10 mouse cellular contexts compared by ENCODE assay signal in the genomic region with DNA sequence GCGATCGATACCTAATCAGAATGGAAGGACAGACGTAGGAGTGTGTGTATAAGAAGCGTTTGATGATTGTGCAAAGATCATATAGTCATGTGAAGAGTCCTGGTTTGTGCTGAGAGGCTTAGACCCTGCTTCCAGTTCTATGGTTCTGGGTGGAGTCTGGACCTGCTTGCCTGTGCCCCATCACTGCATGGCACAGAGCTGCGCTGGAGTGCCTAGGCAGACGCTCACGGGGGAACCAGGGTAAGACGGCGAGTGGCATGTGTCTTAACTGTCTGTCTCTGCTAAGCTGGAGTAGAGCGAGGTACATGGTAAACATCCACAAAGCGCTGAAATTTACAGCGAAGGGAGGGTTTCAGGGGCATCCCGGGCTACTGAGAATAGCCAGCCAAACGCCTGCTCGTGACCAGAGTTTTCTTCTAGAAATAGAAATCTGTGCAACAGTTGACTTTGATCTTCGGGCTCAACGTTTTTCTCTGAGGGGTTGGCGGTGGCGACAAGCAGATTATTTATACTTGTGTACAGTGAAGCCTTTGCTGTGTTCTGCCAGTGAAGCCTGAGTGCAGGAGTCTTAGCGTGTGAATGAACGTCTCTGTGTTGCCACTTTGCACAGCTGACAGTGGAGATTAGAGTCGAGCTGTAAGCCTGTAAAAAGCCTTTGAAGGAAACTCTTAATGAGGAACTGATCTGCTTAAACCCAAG.
A peak's percentile ranks its signal among the peaks of the same experiment; 100 is the strongest.
DNase-seq lines count a peak whose midpoint lies in the region; ATAC-seq and TF ChIP-seq lines count a peak whose summit lies in the region.
"Had no signal": no experiment of that assay in that cellular context is flagged by ENCODE, and none has a peak within 500 bp of the region (broad histone marks: within the 10 kb centered on the region; RNA-seq: fewer than 3 reads in every experiment).

No protein-coding gene starts in this region.

- no peak overlapping the region for H3K27ac ChIP-seq in heart, embryonic 11.5 days (ENCODE audit: low read depth, low read length)
- H3K27ac ChIP-seq in thymus, adult 2 months (ENCODE audit: control insufficient read depth, insufficient read depth, low read length), result no peak overlapping the region
- H3K27ac ChIP-seq: macrophage had no signal

- TF ChIP-seq POLR2A in thymus, adult 2 months (IDR thresholded peaks at IDR 0.05; ENCODE audit: control insufficient read depth, extremely low read depth, insufficient read depth, low read length, poor library complexity), result no peak

- no peak for TF ChIP-seq CTCF in thymus, adult 2 months (IDR thresholded peaks at IDR 0.05; ENCODE audit: borderline replicate concordance, control insufficient read depth, extremely low read depth, insufficient read depth, low read length, poor library complexity)

- H3K36me3 ChIP-seq in heart, embryonic 11.5 days (ENCODE audit: control insufficient read depth, insufficient read depth, low read length), result no peaks in the 10 kb centered on the region
- H3K36me3 ChIP-seq in thymus, adult 2 months (ENCODE audit: control insufficient read depth, insufficient read depth, low read length), result no peaks in the 10 kb centered on the region

- 46% methylated on average over 22 of the region's 22 CpGs for WGBS in heart, embryonic 11.5 days (ENCODE audit: insufficient replicate concordance)
- WGBS in thymus, adult 2 months, result 72% methylated on average over 22 of the region's 22 CpGs

- no peaks in the 10 kb centered on the region for H3K27me3 ChIP-seq in heart, embryonic 11.5 days (ENCODE audit: control insufficient read depth, insufficient read depth, low read length)
- H3K27me3 ChIP-seq in thymus, adult 2 months (ENCODE audit: control insufficient read depth, insufficient read depth, low read length), result no peaks in the 10 kb centered on the region

- no peak overlapping the region for H3K4me3 ChIP-seq in heart, embryonic 11.5 days (ENCODE audit: low read depth, low read length)
- H3K4me3 ChIP-seq in thymus, adult 2 months (ENCODE audit: control insufficient read depth, insufficient read depth, low read length), result no peak overlapping the region

- H3K4me1 ChIP-seq in heart, embryonic 11.5 days (ENCODE audit: control insufficient read depth, insufficient read depth, low read length), result no peaks in the 10 kb centered on the region; the same call in 1 of the 2 replicates
- H3K4me1 ChIP-seq in thymus, adult 2 months (replicated peaks; ENCODE audit: control insufficient read depth, insufficient read depth, low read length), result peaks cover 21% of the 10 kb centered on the region

- H3K9me3 ChIP-seq in heart, embryonic 11.5 days (replicated peaks; ENCODE audit: control insufficient read depth, low read length), result no peaks in the 10 kb centered on the region

- no peak for ATAC-seq in heart, embryonic 11.5 days (replicated peaks; ENCODE audit: insufficient number of reproducible peaks, low FRiP score, low TSS enrichment)
- ATAC-seq: inflammation-experienced regulatory T-cells, adult 6 months had no signal

- H3K9ac ChIP-seq in heart, embryonic 11.5 days (ENCODE audit: low read depth, low read length), result no peak overlapping the region

- DNase-seq in heart, adult 8-10 months (ENCODE audit: low spot score), result no peak
- peak; percentile 11 for DNase-seq in thymus, postnatal 0 days (ENCODE audit: low spot score)
- no peak for DNase-seq in thymus, adult 2 months
- DNase-seq in heart, postnatal 4 days, result peak; percentile 12
- DNase-seq in retina, postnatal 1 day, result peak; percentile 87
- no peak for DNase-seq in cerebellum, adult 18-20 months
- no peak for DNase-seq in ovary, adult 18-20 months (ENCODE audit: low spot score)

- H3K4me2 ChIP-seq in heart, embryonic 11.5 days, result peak overlapping the region; percentile 42

Comparison
In these comparisons a context has a peak if more than half of its experiments do, and no peak if none do; other contexts are left out.
1. DNase-seq: peak in thymus, postnatal 0 days (single experiment), heart, postnatal 4 days (single experiment) and retina, postnatal 1 day (single experiment); none in heart, adult 8-10 months (single experiment), thymus, adult 2 months (single experiment), cerebellum, adult 18-20 months (0 of 2) and ovary, adult 18-20 months (single experiment).